Mouse (Mus musculus) layer of hippocampus, postnatal 36 days (tissue): ENCODE results near the gene Eepd1. TPM values are rescaled to one million over a fixed set of nuclear protein-coding genes. Genes with fewer than 3 reads are reported as not detected.

Experiments
- DNase-seq, 2 experiments: peaks; one replicate each; pipeline ENCODE4 v3.0.0; 2022
- total RNA-seq, 2 experiments: library from RNA; stranded (reverse); gene quantifications; 2 replicates each; pipeline ENCODE4 v1.2.3; 2021

Gene Eepd1
- total RNA-seq, 2 experiments from 2014 or later: 14.5 to 18.0 TPM

- no peak for DNase-seq
These were observed 58.1 kb downstream of the Eepd1 start for GRCm38 (mm10) chr9:25539461-25539860.

- DNase-seq: no peak
These were observed 60.0 kb downstream of the Eepd1 start for GRCm38 (mm10) chr9:25541355-25541754.

GRCm38 (mm10) chr9:25545212-25545611, 63.9 kb downstream of the Eepd1 start:
- DNase-seq: no peak

- no peak for DNase-seq
These were observed 68.0 kb downstream of the Eepd1 start for GRCm38 (mm10) chr9:25549130-25550060.

GRCm38 (mm10) chr9:25550196-25550595, 68.8 kb downstream of the Eepd1 start:
- DNase-seq: no peak

- no peak for DNase-seq
These were observed 71.2 kb downstream of the Eepd1 start for GRCm38 (mm10) chr9:25552532-25552931.

GRCm38 (mm10) chr9:25554246-25554803, 73.0 kb downstream of the Eepd1 start:
- DNase-seq: no peak

GRCm38 (mm10) chr9:25555261-25555660, 73.9 kb downstream of the Eepd1 start:
- no peak for DNase-seq

GRCm38 (mm10) chr9:25556008-25556407, 74.7 kb downstream of the Eepd1 start:
- no peak for DNase-seq

- DNase-seq: no peak
These were observed 76.0 kb downstream of the Eepd1 start for GRCm38 (mm10) chr9:25557378-25557777.

- DNase-seq: no peak
These were observed 77.5 kb downstream of the Eepd1 start for GRCm38 (mm10) chr9:25558834-25559233.

GRCm38 (mm10) chr9:25560016-25560758, 78.8 kb downstream of the Eepd1 start:
- DNase-seq: no peak

- no peak for DNase-seq
These were observed 79.8 kb downstream of the Eepd1 start for GRCm38 (mm10) chr9:25561143-25561542.

GRCm38 (mm10) chr9:25563806-25564205, 82.5 kb downstream of the Eepd1 start:
- no peak for DNase-seq

- no peak for DNase-seq
These were observed 85.7 kb downstream of the Eepd1 start for GRCm38 (mm10) chr9:25567071-25567470.

- no peak for DNase-seq
These were observed 87.4 kb downstream of the Eepd1 start for GRCm38 (mm10) chr9:25568783-25569182.

- no peak for DNase-seq
These were observed 88.7 kb downstream of the Eepd1 start for GRCm38 (mm10) chr9:25570011-25570410.

GRCm38 (mm10) chr9:25570436-25570835, 89.1 kb downstream of the Eepd1 start:
- no peak for DNase-seq

GRCm38 (mm10) chr9:25571381-25571780, 90.0 kb downstream of the Eepd1 start:
- no peak for DNase-seq

- no peak for DNase-seq
These were observed 92.4 kb downstream of the Eepd1 start for GRCm38 (mm10) chr9:25573753-25574152.

- DNase-seq: no peak
These were observed 92.8 kb downstream of the Eepd1 start for GRCm38 (mm10) chr9:25574186-25574585.

- no peak for DNase-seq
These were observed 97.6 kb downstream of the Eepd1 start for GRCm38 (mm10) chr9:25578674-25579596.
